Mouse (Mus musculus): ENCODE results near the gene Esrra. TPM values are rescaled to one million over a fixed set of nuclear protein-coding genes. Genes with fewer than 3 reads are reported as not detected.

Esrra gene
- polyA plus RNA-seq, 1 experiment from 2014 or later = 20.8 TPM

DNA sequence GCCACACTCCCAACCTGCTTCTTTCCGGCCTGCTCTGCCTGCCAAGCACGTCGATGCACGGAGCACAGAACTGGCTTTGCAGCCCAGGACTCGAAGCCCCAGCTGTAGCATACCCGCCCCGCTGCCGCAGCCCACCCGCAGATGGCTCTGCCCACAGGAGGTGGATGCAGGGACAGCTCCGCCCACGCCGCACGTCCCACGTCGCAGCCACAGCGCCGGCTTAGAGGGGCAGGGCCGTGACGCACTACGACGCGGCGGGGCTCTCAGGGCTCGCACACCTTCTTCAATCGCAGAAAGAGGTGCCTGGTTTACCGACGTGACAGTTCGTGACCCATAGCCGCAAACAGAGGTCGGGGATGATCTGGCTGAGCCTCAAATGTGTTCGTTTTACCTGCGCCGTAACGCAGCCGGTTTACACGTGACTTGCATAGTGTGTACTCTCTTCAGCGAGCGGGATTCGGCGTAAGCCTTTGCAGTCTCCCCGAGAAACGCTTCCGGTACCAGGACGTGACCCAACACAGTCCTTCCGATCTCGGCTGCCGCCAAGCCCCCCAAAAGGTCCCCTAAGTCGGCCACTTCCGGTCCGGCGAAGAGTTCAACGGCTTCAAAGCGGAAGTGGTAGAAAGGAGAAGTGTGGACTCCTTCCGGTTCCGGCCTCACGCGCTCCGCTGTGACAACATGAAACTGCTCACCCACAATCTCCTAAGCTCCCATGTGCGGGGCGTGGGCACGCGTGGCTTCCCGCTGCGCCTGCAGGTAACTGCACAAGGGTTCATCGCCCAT is 11.9 kb downstream of the Esrra start, which contains the start of the genes Trmt112 and Prdx5:
Trmt112 (plus strand) TSS at position 192 of the 783 bp plus-strand sequence.
Prdx5 (minus strand) TSS at position 600 of the 783 bp plus-strand sequence.
- peak; percentile 90 for ATAC-seq (ENCODE audit: low FRiP score, low TSS enrichment)
- H3K36me3 ChIP-seq (ENCODE audit: control insufficient read depth, insufficient read depth, low read length) = peaks cover 22% of the 10 kb centered on the region
- under 1% methylated on average over 65 of the region's 65 CpGs for WGBS

DNA sequence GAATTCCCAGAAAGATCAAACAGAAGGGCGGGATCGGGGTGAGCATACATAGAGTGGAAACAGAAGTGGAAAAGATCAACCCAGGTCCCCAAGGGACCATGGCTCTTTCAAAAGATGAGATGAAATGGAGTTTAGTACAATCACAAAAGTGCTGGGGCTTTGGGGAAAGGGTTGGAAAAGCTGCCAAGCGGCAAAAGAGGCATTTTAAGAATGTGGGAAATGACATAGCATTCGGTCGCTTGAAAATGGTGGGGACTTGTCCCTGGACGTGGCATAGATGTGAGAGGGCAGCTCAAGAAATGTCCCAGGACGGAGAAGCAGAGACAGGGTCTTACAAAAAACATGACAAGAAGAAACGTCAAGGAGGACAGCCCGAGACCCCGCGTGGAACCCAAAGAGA is 12.6 kb downstream of the Esrra start:
- H3K27ac ChIP-seq (replicated peaks) = peak overlapping the region; percentile 98
- H3K4me3 ChIP-seq (ENCODE audit: low read depth, low read length) = peak overlapping the region; percentile 57
- H3K9ac ChIP-seq (ENCODE audit: low read length) = peak overlapping the region; percentile 64
- WGBS = 5% methylated on average over 11 of the region's 11 CpGs
- H3K36me3 ChIP-seq (ENCODE audit: control insufficient read depth, insufficient read depth, low read length) = peaks cover 22% of the 10 kb centered on the region
- no peak for ATAC-seq (ENCODE audit: low FRiP score, low TSS enrichment)
- H3K4me1 ChIP-seq (replicated peaks; ENCODE audit: control insufficient read depth, insufficient read depth) = peaks cover 4% of the 10 kb centered on the region; the same call in 1 of the 2 replicates
- TF ChIP-seq CTCF (IDR thresholded peaks at IDR 0.05; ENCODE audit: low read depth) (no peak), EP300 (optimal IDR thresholded peaks at IDR 0.05) (peak; percentile 26)
- H3K4me2 ChIP-seq (replicated peaks; ENCODE audit: low read depth) = peak overlapping the region; percentile 63
- no peak for DNase-seq (ENCODE audit: low spot score)
- no peaks in the 10 kb centered on the region for H3K27me3 ChIP-seq (ENCODE audit: control insufficient read depth, insufficient read depth, low read length)
- H3K9me3 ChIP-seq (ENCODE audit: control insufficient read depth, low read length) = no peaks in the 10 kb centered on the region

More for the DNA sequence above, 11.9 kb downstream of the Esrra start, which contains the start of the genes Trmt112 and Prdx5:
- Histone ChIP-seq H3K4me1 (replicated peaks; ENCODE audit: control insufficient read depth, insufficient read depth) (peaks cover 4% of the 10 kb centered on the region; the same call in 1 of the 2 replicates), H3K9ac (ENCODE audit: low read length) (peak within 1 kb of the TSS; percentile 64), H3K4me2 (replicated peaks; ENCODE audit: low read depth) (peak within 1 kb of the TSS; percentile 63), H3K9me3 (ENCODE audit: control insufficient read depth, low read length) (no peaks in the 10 kb centered on the region), H3K4me3 (ENCODE audit: low read depth, low read length) (peak within 1 kb of the TSS; percentile 57), H3K27me3 (ENCODE audit: control insufficient read depth, insufficient read depth, low read length) (no peaks in the 10 kb centered on the region), H3K27ac (replicated peaks) (peak within 1 kb of the TSS; percentile 98)
- peak; percentile 94 for DNase-seq (ENCODE audit: low spot score)
- peak; percentile 46 for TF ChIP-seq CTCF (IDR thresholded peaks at IDR 0.05; ENCODE audit: low read depth)
- TF ChIP-seq EP300 (optimal IDR thresholded peaks at IDR 0.05) = no peak

DNA sequence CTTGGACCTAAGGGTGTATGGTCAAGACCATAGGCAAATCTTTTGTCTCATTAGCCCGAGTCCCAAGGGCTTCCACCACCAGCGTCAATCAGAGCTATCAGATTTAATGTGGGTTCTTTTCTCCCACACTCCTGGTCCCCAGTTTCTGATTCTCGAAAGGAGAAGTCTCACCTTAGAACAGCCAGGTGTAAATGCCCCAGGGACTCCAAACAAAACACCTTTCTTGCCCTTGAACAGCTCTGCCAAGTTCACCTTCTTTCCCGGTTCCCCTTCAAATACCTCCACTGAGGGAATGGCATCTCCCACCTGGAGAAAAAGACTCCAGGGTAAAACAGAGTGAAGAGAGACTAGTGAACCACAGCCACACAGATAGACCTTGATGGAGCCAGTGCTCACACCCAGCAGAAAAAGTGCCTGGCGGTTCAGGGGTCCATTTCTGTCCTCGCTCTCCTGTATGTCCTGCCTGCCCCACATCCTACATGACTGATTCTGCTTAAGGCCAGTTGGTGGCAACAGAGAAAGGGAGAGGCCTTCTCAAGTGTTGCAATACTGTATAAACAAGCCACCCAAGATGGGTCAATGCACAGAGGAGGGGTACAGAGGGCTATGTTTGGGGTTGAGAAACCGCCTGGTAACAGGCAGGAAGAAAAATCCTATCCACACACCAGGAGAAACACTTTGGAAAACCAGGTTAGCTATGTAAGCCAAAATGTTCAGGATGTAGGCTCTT is 13.6 kb downstream of the Esrra start:
- Histone ChIP-seq H3K4me3 (ENCODE audit: low read depth, low read length) (peak overlapping the region; percentile 57), H3K27ac (replicated peaks) (peak overlapping the region; percentile 45; the same call in 1 of the 2 replicates), H3K4me2 (replicated peaks; ENCODE audit: low read depth) (peak overlapping the region; percentile 63), H3K27me3 (ENCODE audit: control insufficient read depth, insufficient read depth, low read length) (no peaks in the 10 kb centered on the region), H3K36me3 (ENCODE audit: control insufficient read depth, insufficient read depth, low read length) (peaks cover 20% of the 10 kb centered on the region), H3K9ac (ENCODE audit: low read length) (peak overlapping the region; percentile 41), H3K9me3 (ENCODE audit: control insufficient read depth, low read length) (no peaks in the 10 kb centered on the region), H3K4me1 (replicated peaks; ENCODE audit: control insufficient read depth, insufficient read depth) (peaks cover 4% of the 10 kb centered on the region; the same call in 1 of the 2 replicates)
- WGBS = 64% methylated on average over 7 of the region's 7 CpGs
- peak; percentile 28; the same call in 1 of the 2 replicates for TF ChIP-seq CTCF (IDR thresholded peaks at IDR 0.05; ENCODE audit: low read depth)
- TF ChIP-seq EP300 (optimal IDR thresholded peaks at IDR 0.05) = no peak
- ATAC-seq (ENCODE audit: low FRiP score, low TSS enrichment) (no peak), DNase-seq (ENCODE audit: low spot score) (peak; percentile 18)

DNA sequence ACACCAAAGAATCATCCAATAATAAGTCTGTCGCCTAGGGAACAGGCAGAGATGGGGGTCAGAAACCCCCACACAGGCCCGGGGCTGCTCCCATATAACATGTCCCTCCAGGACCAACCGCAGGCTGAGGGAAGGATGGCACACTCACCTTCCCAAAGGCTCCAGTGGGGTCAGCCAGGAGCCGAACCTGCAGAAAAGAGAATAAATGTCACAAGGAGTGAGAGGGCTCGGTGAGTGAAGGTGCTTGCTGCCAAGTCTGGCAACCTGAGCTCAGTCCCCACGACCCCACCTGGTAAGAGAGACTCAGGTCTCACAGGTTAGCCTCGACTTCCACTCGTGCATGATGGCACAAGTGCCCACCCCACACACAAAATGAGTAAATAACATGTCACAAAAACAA is 14.5 kb downstream of the Esrra start:
- no peak overlapping the region for H3K4me3 ChIP-seq (ENCODE audit: low read depth, low read length)
- ATAC-seq (ENCODE audit: low FRiP score, low TSS enrichment) (no peak), DNase-seq (ENCODE audit: low spot score) (peak; percentile 15)
- peaks cover 11% of the 10 kb centered on the region; the same call in 1 of the 2 replicates for H3K36me3 ChIP-seq (ENCODE audit: control insufficient read depth, insufficient read depth, low read length)
- no peak overlapping the region for H3K4me2 ChIP-seq (replicated peaks; ENCODE audit: low read depth)
- H3K9ac ChIP-seq (ENCODE audit: low read length) = no peak overlapping the region
- WGBS = 93% methylated on average over 8 of the region's 8 CpGs
- H3K27ac ChIP-seq (replicated peaks) = no peak overlapping the region
- H3K27me3 ChIP-seq (ENCODE audit: control insufficient read depth, insufficient read depth, low read length) = no peaks in the 10 kb centered on the region
- peaks cover 4% of the 10 kb centered on the region; the same call in 1 of the 2 replicates for H3K4me1 ChIP-seq (replicated peaks; ENCODE audit: control insufficient read depth, insufficient read depth)
- H3K9me3 ChIP-seq (ENCODE audit: control insufficient read depth, low read length) = no peaks in the 10 kb centered on the region
- TF ChIP-seq CTCF (IDR thresholded peaks at IDR 0.05; ENCODE audit: low read depth) = no peak
- TF ChIP-seq EP300 (optimal IDR thresholded peaks at IDR 0.05) = no peak

DNA sequence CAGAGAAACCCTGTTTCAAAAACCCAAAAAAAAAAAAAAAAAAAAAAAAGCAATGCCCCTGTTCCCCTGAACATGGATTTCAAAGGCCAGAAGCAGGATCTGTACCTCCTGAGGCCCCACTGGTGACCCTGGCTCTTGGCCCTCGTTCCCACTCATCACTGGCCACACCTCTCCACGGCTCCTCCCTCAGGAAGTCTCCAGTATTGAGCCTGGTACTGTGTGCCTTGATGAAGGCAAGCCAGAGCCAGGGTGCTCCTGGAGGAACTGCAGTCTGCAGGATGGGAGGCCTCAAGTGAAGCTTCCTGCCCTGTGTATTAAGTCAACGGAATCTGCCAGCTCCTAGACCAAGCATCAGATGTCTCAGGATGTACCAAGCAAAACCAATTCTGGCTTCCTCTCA is 15.4 kb downstream of the Esrra start:
- H3K4me1 ChIP-seq (replicated peaks; ENCODE audit: control insufficient read depth, insufficient read depth) = peaks cover 4% of the 10 kb centered on the region; the same call in 1 of the 2 replicates
- H3K27me3 ChIP-seq (ENCODE audit: control insufficient read depth, insufficient read depth, low read length) = no peaks in the 10 kb centered on the region
- DNase-seq (ENCODE audit: low spot score) = no peak
- H3K9me3 ChIP-seq (ENCODE audit: control insufficient read depth, low read length) = no peaks in the 10 kb centered on the region
- no peak overlapping the region for H3K9ac ChIP-seq (ENCODE audit: low read length)
- H3K27ac ChIP-seq (replicated peaks) = no peak overlapping the region
- no peak overlapping the region for H3K4me2 ChIP-seq (replicated peaks; ENCODE audit: low read depth)
- no peak overlapping the region for H3K4me3 ChIP-seq (ENCODE audit: low read depth, low read length)
- no peak for ATAC-seq (ENCODE audit: low FRiP score, low TSS enrichment)
- H3K36me3 ChIP-seq (ENCODE audit: control insufficient read depth, insufficient read depth, low read length) = peaks cover 9% of the 10 kb centered on the region; the same call in 1 of the 2 replicates
- 75% methylated on average over 3 of the region's 3 CpGs for WGBS
- no peak for TF ChIP-seq CTCF (IDR thresholded peaks at IDR 0.05; ENCODE audit: low read depth)
- TF ChIP-seq EP300 (optimal IDR thresholded peaks at IDR 0.05) = no peak

Data from stomach, postnatal 0 days (tissue).